Mouse (Mus musculus) left cerebral cortex, adult 9 months (tissue): ENCODE results near the gene Arhgef7.
"Not testable (repeated sequence)": the region's sequence is repeated elsewhere in the genome, so short reads cannot be mapped to it uniquely, and the experiment has no call there.

Experiments used
- DNase-seq, 2 experiments: peaks; one replicate each; pipeline ENCODE4 v3.0.0; 2022; ENCODE audit warnings: low spot score in 2 of 2

Arhgef7 gene

DNA sequence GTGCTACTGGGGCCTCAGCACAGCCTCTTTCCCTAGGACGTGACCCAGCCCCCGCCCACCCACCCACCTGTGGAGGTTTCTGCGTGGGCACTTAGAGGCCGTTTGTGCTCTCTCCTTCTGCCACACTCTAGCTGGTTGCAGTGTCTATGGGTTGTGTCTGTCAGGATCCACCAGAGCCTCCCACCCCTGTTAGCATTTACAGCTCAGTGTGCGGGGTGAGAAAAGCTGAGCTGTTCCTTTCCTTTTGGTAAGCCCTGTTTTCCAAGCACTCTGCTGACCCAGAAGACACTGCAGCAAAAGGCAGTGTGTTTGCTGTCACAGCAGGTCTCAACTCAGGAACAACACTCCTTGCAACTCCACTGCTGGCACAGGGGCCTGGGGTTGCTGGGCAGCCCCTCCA lies 106.7 kb downstream of the Arhgef7 start:
- no peak for DNase-seq

DNA sequence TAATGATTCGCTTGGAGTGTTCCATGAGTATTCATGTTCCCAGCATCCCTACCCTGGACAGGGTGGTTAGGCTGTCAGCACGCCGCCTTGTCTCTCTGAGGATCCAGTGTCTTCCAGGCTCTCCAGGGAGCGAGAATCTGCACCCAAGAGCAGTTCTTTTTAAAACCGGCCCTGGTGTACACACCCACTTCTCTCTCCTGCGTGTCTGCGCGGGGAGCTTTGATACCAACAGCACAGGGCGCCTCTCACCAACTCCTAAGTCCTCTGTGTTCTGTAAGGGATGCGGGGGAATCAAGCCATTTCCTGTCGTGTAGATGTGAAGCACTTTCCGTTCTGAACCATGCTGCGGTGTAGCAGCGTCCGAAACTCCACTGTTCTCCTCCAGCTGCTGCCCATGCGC lies 107.2 kb downstream of the Arhgef7 start:
- no peak for DNase-seq

DNA sequence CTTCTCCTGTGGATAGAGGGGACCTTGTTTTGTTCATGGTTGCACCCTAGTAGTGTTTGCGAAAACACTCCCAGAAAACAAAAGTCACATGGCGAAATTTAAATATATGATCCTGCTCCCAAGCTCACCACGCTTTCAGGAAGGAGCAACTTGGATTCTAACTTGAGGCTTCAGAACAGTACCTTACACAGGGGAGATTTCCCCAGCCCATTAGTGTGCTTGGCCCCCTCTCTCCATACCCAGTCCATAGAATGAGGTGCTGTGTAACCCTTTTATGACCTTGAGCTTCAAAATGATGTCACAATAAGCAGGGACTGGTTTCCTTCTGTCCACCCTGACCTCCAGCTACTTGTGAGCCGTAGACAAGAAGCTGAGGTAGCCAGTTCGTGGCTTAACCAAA lies 112.7 kb downstream of the Arhgef7 start, which contains the start of gene Tex29:
Gene Tex29, plus strand, starts transcription at position 301 of the 400 bp plus-strand sequence.
- no peak for DNase-seq

DNA sequence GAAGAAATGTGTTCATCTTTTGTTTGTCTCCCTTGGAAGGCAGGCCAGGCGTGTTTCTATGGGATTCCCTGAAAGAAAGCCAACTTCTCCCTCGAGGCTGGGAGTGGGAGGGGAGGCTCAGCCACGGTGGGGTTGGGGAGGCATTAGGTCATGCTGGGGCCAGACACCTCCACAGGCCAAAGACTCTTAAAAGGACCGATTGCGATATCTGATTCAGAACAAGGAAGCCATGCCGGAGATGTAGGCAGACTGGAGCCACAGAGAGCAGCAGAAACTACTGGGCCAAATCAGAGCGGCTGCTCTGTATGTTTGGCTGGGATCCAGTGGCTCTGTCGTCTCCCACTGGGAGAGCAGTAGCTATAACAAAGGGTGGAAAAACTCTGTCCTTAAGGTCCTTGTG lies 114.0 kb downstream of the Arhgef7 start:
- no peak for DNase-seq

DNA sequence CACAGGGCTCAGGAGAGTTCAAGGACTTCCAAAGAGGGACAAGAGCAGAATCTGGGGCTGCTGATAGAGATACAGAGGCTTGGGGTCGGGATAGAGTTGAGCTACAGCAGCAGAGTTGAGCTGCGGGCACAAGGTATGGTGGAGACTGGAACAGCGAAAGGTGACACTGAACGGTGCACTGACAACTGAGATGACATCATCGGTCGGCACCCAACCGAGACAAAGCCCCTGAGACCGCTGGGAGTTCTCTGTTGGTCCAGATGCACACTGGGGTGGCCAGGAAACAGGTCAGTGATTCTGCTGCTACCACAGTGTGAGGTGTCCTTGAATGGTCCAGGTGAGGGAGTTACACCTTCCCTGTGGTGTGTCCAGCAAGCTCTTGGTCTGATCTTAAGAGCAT lies 115.2 kb downstream of the Arhgef7 start:
- DNase-seq: no peak

DNA sequence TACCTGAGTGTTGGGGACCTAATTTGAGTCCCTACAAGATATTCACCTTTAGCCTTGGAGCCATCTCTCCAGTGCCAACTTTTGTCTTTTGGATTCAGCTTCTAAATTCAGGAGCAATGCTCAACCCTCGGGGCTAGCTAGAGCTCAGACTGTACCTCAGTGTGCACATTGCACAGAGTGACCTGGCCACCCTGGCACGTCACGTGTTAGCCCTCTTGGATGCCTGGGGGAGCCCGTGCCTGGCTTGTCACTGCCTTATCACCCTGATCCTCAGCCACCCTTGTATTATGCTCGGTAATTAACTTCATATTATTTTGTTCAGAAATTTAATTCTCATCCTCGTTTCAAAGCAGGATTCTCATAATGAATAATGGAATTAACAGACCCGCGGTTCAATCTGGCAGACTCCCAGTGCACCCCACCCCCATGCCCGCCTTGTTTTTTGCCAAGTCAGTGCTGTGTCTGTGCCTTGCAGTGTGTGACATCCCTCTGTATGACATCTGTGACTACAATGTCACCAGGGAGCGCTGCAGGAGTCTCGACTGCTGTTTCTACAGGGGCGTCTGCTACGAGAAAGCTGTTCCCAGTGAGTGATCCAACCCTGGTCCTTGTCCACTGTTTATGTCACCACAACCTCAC lies 116.3 kb downstream of the Arhgef7 start:
- DNase-seq: no peak

DNA sequence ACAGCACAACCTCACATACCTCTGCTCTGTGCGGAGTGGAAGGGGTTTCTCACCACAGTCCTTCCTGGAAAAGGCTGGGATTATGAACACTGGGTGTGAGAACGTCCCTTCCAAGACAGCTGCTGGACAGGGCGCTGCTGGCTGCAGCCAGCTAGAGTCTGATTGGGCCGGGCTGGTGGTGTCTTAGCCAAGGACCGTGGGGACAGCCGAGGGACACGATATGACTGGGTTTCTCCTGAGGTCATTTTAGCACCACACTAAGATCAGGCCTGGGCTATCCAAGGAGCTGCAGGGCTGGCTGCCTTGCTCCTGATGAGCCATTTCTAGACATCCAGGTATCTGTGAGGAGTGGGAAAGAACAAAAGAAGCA lies 116.8 kb downstream of the Arhgef7 start:
- no peak for DNase-seq

DNA sequence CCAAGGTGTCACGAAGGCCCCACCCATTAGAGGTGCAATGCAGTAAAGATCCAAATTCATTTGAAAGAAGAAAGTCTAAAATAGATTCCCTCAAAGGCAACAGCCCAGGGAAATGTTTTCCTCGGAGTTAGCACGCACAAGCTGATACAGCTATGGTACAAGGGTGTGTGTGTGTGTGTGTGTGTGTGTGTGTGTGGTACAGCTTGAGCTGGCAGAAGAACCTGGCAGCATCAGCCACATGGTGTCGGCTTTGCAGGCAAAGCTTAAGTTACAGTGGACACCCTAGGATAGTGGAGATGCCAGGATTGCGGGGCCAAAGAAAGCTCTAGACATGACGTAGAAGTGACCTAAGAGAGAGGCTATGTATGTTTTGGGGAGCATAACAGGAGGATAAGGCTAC lies 119.3 kb downstream of the Arhgef7 start:
- DNase-seq: no peak

DNA sequence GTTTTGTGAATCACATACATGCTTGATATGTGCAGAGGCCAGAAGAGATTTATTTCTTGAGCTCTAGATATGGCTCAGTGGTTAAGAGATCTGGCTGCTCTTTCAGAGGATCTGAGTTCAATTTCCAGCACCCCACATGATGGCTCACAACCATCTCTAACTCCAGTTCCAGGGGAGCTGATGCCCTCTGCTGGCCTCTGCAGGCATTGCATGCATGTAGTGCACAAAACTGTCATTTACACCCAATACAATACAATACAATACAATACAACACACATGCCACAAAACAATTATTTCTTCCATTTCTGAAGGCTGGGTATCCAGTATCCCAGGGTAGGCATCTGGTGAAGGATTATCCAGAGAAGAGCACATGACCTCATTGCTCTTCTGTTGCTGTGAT lies 140.3 kb downstream of the Arhgef7 start:
- DNase-seq: no peak

DNA sequence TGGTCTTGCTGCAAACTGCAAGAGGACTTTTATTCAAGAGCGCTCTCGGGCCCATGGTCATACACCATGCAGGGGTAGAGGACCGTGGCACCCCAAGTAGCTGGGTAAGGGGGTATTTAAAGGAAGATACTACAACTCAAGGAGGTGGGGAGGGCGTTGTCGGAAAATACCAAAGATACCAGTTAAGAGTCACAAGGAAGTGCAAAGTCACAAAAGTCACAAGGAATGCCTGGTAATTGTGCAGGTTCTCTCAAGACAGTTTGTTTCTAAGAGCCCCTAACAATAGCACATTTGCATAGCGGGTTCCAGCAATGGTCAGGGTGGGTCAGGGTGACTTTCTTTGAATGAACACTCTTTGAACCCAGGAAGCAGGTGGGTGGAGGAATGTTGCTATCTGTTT lies 146.7 kb downstream of the Arhgef7 start:
- DNase-seq: not testable (repeated sequence)

DNA sequence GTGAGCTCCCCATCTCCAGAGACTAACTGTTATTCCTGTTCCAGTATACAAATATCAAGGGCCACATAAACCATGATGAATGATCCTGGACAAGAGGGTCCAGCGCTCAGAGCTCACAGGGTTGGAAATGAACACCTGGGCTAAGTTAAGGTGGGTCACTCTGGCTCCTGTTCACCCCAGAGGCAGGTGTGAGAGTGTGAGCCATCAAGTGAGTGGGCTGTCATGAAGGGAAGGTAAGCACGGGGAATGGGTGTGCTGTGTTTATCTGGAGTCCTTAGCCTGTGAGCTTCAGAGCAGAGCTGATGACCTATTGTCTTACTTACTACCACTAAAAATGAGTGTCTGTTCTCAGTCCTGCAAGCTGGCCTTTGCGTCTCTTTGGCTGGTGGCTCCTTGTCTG lies 157.1 kb downstream of the Arhgef7 start:
- no peak for DNase-seq
